Mouse (Mus musculus): ENCODE measurements around the gene Efna2. TPM values are rescaled to one million over a fixed set of nuclear protein-coding genes. Genes with fewer than 3 reads are reported as not detected.
A peak's percentile ranks its signal among the peaks of the same experiment; 100 is the strongest.
"Not testable (repeated sequence)": the region's sequence is repeated elsewhere in the genome, so short reads cannot be mapped to it uniquely, and the experiment has no call there.

The Efna2 gene
- total RNA-seq, 2 experiments from 2014 or later: 2.8 to 2.9 TPM

- DNase-seq: no peak
Measured at GRCm38 (mm10) chr10:80194441-80194840, 15.2 kb downstream of the Efna2 start.

DNA sequence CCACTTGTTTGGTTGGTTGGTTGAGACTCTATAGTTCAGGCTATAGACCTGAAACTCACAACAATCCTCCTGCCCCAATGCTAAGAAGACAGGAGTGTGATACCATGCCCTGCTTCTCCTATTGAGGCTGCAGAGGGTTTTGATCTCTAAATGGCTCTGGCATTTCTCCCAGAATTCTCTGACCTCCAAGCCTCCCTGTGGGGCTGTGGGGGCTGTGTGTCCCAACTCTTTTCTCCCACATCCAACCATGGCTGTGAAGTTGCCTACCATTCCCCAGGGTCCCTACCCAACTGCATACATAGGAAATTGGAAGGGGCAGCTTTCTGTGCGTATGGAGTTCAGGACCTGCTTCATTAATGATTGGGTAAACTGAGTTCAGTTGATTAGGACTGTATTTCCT, 16.9 kb downstream of the Efna2 start:
- no peak for DNase-seq

DNA sequence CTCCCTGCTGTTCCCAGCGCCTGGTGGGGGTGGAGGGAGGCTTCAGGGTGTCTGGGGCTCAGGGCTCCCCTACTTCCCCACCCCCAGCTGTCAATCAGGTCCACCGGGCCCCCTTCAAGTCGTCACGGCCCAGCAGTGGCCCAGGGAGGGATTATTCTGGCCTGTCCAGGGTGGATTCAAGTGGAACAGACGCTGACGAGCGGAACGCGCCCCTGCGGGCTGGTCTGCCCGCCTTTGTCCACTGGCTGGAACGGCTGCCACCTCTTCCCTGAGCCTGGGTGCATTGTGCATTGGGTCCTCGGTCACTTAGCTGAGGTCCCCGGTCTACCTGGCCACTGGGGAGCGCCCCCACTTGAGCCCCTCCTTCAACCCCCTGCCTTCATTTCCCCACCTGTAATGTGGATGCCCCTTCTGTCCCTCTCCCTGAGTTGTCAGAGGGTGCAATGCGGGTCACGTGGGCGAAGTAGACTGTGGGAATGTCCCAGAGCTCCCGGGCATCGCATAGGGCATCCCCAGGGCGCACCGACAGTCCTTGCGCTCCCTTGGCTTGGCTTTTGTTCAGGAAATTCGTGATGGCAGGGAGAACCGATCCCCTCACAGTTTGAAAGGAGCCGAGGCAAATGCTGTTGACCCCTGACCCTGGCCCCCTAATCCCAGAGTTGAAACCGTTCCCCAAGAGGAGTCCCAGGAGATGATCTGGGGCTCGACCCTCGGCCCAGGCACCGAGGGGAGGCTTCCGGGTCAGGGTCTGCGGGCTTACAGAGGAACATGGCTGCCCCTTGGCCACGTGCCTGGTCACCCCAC, 17.7 kb downstream of the Efna2 start:
- DNase-seq: no peak

- peak; percentile 90 for DNase-seq
Measured at GRCm38 (mm10) chr10:80199440-80200008, 20.2 kb downstream of the Efna2 start.

DNA sequence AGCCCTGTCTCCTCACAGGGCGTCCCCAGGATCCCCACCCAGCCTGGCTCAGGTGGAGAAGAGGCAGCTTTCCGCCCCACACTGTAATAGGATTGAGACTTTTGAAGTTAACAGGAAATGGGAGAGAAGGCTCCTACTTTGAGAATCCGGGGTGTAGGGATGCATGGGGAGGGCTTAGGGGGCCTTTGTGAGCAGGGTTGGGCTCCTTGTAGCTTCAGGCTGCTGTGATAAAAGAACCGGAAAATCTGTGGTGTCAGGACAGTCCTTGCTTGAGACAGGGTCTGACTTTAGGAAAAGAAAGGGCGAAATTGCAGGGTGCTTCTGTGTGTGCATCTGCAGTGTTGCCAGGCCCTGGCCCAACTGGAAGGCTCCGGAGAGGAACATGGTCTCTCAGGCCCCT, 21.2 kb downstream of the Efna2 start:
- no peak for DNase-seq

DNA sequence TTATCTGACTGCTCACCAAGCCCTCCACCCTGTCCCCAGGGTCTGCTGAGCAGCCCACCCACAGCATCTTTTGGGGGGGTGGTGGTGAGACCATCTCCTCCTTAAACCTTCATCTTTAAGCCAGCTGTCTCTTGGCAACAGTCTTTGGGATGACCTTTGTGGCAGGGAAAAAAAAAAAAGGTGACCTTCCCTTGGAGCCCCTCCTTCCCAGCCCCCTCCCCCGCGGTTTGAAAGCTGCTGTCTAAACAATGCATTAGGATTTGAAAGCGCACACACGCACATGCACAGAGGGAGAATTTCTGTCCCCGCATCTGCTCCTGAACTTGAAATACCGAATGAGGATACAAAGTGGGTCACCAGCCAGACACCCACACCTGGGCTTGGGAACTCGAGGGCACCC, 24.8 kb downstream of the Efna2 start:
- DNase-seq: no peak

- DNase-seq: no peak
Measured at GRCm38 (mm10) chr10:80207201-80207600, 27.9 kb downstream of the Efna2 start.

DNA sequence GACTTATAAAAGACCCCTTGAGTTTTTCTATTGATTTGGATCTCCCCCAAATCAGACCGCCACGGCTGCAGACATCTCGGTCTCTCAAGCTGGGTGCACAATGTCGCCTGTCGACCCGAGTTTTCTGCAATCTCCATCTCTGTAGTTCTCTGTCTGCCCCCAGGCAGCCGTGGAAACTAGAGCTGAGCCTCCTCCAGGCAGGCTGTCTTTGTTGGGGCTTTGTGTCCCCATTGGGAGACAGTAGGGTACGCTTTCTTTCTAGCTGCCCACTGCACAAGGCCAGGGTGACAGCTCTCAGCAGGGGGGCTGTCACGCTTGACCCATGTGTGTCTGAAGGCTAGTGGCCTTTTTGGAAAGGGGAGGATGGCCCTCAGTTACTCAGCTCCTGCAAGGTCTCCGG, 28.4 kb downstream of the Efna2 start:
- no peak for DNase-seq

GRCm38 (mm10) chr10:80208248-80208647, 29.0 kb downstream of the Efna2 start:
- DNase-seq: no peak

- no peak for DNase-seq
Measured at GRCm38 (mm10) chr10:80208841-80209371, 29.6 kb downstream of the Efna2 start.

- not testable (repeated sequence) for DNase-seq
Measured at GRCm38 (mm10) chr10:80211547-80212103, 32.3 kb downstream of the Efna2 start.

DNA sequence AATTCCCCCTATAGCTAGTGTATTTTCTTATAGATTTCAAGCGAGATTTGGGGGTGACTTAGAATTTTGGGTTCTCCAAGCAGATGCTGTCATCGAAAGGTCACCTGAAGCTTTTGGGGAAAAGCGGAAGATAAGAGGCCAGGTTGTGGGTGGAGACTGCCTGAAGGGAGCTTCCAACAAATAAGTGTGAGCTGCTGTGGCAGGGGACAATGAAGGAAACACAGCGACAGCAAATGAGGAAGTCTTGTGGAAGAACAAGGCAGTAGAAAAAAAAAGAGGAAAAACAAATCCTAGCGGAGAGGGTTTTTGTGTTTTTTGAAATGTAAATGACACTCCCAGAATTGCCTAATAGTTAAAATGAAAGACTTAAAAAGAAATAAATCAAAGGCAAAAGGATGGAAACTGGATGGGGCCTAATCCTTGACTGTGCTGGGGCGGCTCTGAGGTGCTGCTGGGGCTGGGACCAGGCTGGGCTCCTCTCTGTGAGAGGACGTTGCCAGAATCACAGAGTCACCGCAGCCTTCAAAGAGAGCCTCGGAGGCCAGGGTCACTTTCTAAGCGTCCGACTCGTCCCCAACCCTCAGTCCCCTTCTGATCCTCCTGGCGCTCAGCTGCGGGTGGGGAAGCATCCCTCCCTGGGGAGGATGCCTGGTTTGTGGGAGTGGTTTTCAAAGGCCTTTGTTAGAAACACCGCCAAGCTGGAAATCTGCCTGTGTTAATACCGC, 35.9 kb downstream of the Efna2 start:
- DNase-seq: no peak

DNA sequence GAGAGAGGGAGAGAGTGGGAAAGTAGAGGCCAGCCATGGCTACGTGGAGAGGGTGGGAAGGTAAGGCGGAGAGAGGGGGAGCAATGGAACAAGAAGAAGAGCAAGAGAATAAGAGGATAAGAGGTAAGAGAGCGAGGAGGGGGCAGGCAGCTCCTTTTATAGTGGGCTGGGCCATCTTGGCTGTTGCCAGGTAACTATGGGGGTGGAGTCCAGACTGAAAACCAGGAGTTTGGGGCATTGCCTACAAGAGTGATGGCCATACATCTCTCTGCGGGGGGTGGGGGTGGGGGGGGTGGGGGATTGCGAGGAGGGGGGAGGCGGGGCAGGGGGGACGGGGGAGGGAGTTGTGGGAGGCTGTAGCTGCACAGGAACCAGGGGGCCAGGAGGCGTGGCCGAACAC, 41.4 kb downstream of the Efna2 start:
- no peak for DNase-seq

DNA sequence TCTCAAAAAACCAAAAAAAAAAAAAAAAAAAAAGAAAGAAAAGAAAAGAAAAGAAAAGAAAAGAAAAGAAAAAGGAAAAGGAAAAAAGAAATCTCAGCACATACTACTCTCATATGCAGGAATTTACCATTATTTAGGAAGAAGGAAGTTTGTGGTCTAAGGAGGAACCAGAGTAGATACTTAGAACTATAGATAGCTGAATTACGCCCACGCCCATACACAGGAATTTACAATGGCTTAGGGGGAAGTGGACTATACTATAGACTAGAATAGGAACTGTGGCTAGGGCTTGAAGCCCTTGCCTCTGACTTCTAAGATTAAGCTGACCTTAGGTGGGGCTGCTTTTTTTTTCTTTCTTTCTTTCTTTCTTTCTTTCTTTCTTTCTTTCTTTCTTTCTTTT, 43.9 kb downstream of the Efna2 start:
- not testable (repeated sequence) for DNase-seq

- DNase-seq: no peak
Measured at GRCm38 (mm10) chr10:80226071-80226415, 46.8 kb downstream of the Efna2 start.

DNA sequence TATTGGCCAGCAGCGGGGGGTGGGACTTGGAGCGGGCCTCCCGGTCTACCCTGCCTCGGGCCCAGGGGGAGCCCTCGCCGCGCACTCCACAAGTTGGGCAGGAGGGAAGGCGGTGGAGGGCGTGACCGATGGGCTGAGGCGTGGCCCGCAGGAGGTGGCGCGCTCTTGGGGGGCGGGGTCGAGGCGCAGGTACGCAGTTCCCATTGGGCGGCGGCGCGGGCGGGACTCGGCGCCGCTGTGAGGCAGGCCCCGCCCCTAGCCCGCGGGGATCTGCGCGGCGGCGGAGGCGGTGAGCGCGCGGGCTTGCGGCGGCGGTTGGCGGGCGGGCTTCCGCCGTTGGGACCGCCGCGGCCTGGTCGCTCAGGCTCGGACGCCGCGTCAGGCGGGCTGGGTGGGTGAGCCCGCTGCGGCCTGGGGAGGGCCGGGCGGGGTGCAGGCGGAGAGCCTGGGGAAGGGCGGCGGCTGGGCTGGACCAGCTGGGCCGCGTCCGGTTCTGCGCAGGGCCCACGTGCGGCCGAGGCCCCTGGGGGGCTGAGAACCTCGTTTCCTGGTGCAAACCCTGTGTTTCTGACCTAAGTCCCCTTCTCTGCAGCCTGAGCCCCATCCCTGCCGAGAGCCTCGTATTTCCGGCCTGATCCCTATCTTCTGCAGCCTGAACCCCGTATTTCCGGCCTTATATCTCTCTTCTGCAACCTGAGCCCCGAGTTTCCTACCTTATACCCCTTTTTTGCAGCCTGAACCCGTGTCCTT, 47.3 kb downstream of the Efna2 start, which contains the start of gene Mum1:
TSS of gene Mum1 (plus strand) at position 19 of the 750 bp plus-strand sequence.
- peak; percentile 99 for DNase-seq

GRCm38 (mm10) chr10:80227166-80227539, 47.9 kb downstream of the Efna2 start:
- no peak for DNase-seq

GRCm38 (mm10) chr10:80227877-80228775, 48.8 kb downstream of the Efna2 start:
- DNase-seq: no peak

- DNase-seq: no peak
Measured at GRCm38 (mm10) chr10:80236145-80236825, 57.0 kb downstream of the Efna2 start.

DNA sequence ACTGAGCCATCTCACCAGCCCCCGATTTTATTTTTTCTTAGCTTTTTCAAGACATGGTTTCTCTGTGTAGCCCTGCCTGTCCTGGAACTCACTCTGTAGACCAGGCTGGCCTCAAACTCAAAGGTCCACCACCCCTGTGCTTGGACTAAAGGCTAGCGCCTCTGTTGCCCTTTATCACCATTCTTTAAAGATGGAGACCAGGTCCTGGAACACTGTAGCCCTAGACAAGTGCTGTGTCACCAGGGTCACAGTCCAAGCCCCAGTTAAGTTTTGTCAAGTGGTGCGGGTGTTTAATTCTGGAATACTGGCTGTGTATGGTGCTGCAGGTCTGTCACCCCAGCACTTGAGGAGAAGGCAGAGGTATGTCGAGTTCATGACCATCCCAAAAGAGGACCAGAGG, 57.7 kb downstream of the Efna2 start:
- no peak for DNase-seq

- no peak for DNase-seq
Measured at GRCm38 (mm10) chr10:80238306-80238705, 59.0 kb downstream of the Efna2 start.

Data from heart, postnatal 4 days (tissue).